Comparison of ENCODE assay signal across 15 mouse cellular contexts in genomic region chr10:69106796-69107195, GRCm38 (mm10). TPM values are rescaled to one million over a fixed set of nuclear protein-coding genes. Genes with fewer than 3 reads are reported as not detected.
DNase-seq lines count a peak whose midpoint lies in the region; ATAC-seq and TF ChIP-seq lines count a peak whose summit lies in the region.
"Had no signal": no experiment of that assay in that cellular context is flagged by ENCODE, and none has a peak within 500 bp of the region (broad histone marks: within the 10 kb centered on the region; RNA-seq: fewer than 3 reads in every experiment).

No protein-coding gene starts in this region.

- no peak for TF ChIP-seq POLR2A in heart, adult 2 months (IDR thresholded peaks at IDR 0.05; ENCODE audit: insufficient read depth, low read depth, low read length)
- TF ChIP-seq POLR2A in limb, embryonic 14.5 days (IDR thresholded peaks at IDR 0.05; ENCODE audit: borderline replicate concordance, extremely low read depth, insufficient read depth, insufficient read length), result no peak

- H3K27me3 ChIP-seq in heart, postnatal 0 days (ENCODE audit: control insufficient read depth, insufficient read depth, low read length), result no peaks in the 10 kb centered on the region
- H3K27me3 ChIP-seq in heart, adult 2 months (ENCODE audit: control insufficient read depth, insufficient read depth, low read length), result no peaks in the 10 kb centered on the region
- no peaks in the 10 kb centered on the region for H3K27me3 ChIP-seq in limb, embryonic 14.5 days (ENCODE audit: control insufficient read depth, insufficient read depth, low read length)
- no peaks in the 10 kb centered on the region for H3K27me3 ChIP-seq in limb, embryonic 10.5 days (ENCODE audit: low read depth, poor library complexity, severe bottlenecking)
- no peaks in the 10 kb centered on the region for H3K27me3 ChIP-seq in lung, embryonic 15.5 days
- H3K27me3 ChIP-seq: CH12.LX; forebrain, embryonic 15.5 days; heart, embryonic 12.5 days; hindbrain, embryonic 15.5 days; Patski had no signal

- no peak for TF ChIP-seq CTCF in heart, postnatal 0 days (IDR thresholded peaks at IDR 0.05; ENCODE audit: low read depth)
- no peak for TF ChIP-seq CTCF in heart, adult 2 months (IDR thresholded peaks at IDR 0.05)

- H3K36me3 ChIP-seq in heart, postnatal 0 days (replicated peaks; ENCODE audit: control insufficient read depth, insufficient read depth, low read length), result no peaks in the 10 kb centered on the region
- H3K36me3 ChIP-seq in heart, adult 2 months (ENCODE audit: control insufficient read depth, insufficient read depth, low read length), result no peaks in the 10 kb centered on the region
- H3K36me3 ChIP-seq in limb, embryonic 14.5 days (ENCODE audit: control insufficient read depth, insufficient read depth, low read length), result no peaks in the 10 kb centered on the region
- no peaks in the 10 kb centered on the region for H3K36me3 ChIP-seq in limb, embryonic 10.5 days
- no peaks in the 10 kb centered on the region for H3K36me3 ChIP-seq in lung, embryonic 15.5 days
- H3K36me3 ChIP-seq: forebrain, embryonic 15.5 days; heart, embryonic 12.5 days; hindbrain, embryonic 15.5 days had no signal

- peaks cover 10% of the 10 kb centered on the region for H3K4me1 ChIP-seq in heart, postnatal 0 days (ENCODE audit: control insufficient read depth, insufficient read depth)
- no peaks in the 10 kb centered on the region; the same call in 1 of the 2 replicates for H3K4me1 ChIP-seq in heart, adult 2 months (ENCODE audit: control insufficient read depth, insufficient read depth, low read length)
- H3K4me1 ChIP-seq in limb, embryonic 14.5 days (ENCODE audit: control insufficient read depth, insufficient read depth, low read length), result peaks cover 18% of the 10 kb centered on the region
- H3K4me1 ChIP-seq in limb, embryonic 10.5 days, result no peaks in the 10 kb centered on the region
- H3K4me1 ChIP-seq in lung, embryonic 15.5 days, result peaks cover 21% of the 10 kb centered on the region
- H3K4me1 ChIP-seq: forebrain, embryonic 15.5 days; heart, embryonic 12.5 days; hindbrain, embryonic 15.5 days had no signal

- DNase-seq in heart, postnatal 0 days (ENCODE audit: low spot score), result peak; percentile 14
- no peak for DNase-seq in heart, adult 2 months
- DNase-seq in limb, embryonic 14.5 days (ENCODE audit: low spot score), result peak; percentile 73
- DNase-seq in limb, embryonic 10.5 days (ENCODE audit: low spot score), result no peak
- no peak for DNase-seq in lung, postnatal 14 days
- peak; percentile 41 for DNase-seq in adipocyte (ENCODE audit: low spot score)
- no peak for DNase-seq in ovary, postnatal 10 days (ENCODE audit: low spot score)
- DNase-seq: cerebellum, adult 2 months had no signal

- H3K9me3 ChIP-seq in heart, postnatal 0 days (replicated peaks; ENCODE audit: control insufficient read depth, low read length), result no peaks in the 10 kb centered on the region
- H3K9me3 ChIP-seq in limb, embryonic 14.5 days (ENCODE audit: control insufficient read depth, low read length), result no peaks in the 10 kb centered on the region
- no peaks in the 10 kb centered on the region for H3K9me3 ChIP-seq in limb, embryonic 10.5 days (replicated peaks)
- no peaks in the 10 kb centered on the region for H3K9me3 ChIP-seq in lung, embryonic 15.5 days
- H3K9me3 ChIP-seq: forebrain, embryonic 15.5 days; hindbrain, embryonic 15.5 days had no signal

- H3K4me3 ChIP-seq in heart, postnatal 0 days (ENCODE audit: low read depth, low read length), result no peak overlapping the region
- H3K4me3 ChIP-seq in heart, adult 2 months, result no peak overlapping the region
- no peak overlapping the region for H3K4me3 ChIP-seq in limb, embryonic 14.5 days (replicated peaks; ENCODE audit: low read length)
- no peak overlapping the region for H3K4me3 ChIP-seq in limb, embryonic 10.5 days
- H3K4me3 ChIP-seq in lung, embryonic 15.5 days, result no peak overlapping the region
- H3K4me3 ChIP-seq: forebrain, embryonic 15.5 days; heart, embryonic 12.5 days; hindbrain, embryonic 15.5 days had no signal

- no peak for TF ChIP-seq EP300 in heart, postnatal 0 days (IDR thresholded peaks at IDR 0.05; ENCODE audit: low read depth)
- TF ChIP-seq EP300 in heart, adult 2 months (IDR thresholded peaks at IDR 0.05; ENCODE audit: insufficient read depth, low read depth, low read length), result no peak

- H3K4me2 ChIP-seq in heart, postnatal 0 days (ENCODE audit: low read depth, low read length), result no peak overlapping the region
- H3K4me2 ChIP-seq in limb, embryonic 14.5 days (replicated peaks; ENCODE audit: low read depth, low read length, severe bottlenecking), result no peak overlapping the region
- H3K4me2 ChIP-seq in lung, embryonic 15.5 days, result no peak overlapping the region
- H3K4me2 ChIP-seq: forebrain, embryonic 15.5 days; heart, embryonic 12.5 days; hindbrain, embryonic 15.5 days had no signal

- H3K9ac ChIP-seq in heart, postnatal 0 days (replicated peaks; ENCODE audit: low read depth, low read length), result no peak overlapping the region
- H3K9ac ChIP-seq in heart, adult 2 months (ENCODE audit: low read depth, low read length), result no peak overlapping the region
- no peak overlapping the region for H3K9ac ChIP-seq in limb, embryonic 14.5 days (ENCODE audit: low read depth, low read length, severe bottlenecking)
- no peak overlapping the region for H3K9ac ChIP-seq in lung, embryonic 15.5 days
- H3K9ac ChIP-seq: forebrain, embryonic 15.5 days; heart, embryonic 12.5 days; hindbrain, embryonic 15.5 days had no signal

- intact Hi-C loops in heart, adult 2 months (cut with DNase I), result no loop called here

- no peak for ATAC-seq in heart, postnatal 0 days (ENCODE audit: insufficient read depth, low read depth)
- no peak for ATAC-seq in limb, embryonic 14.5 days (ENCODE audit: low FRiP score, low read depth)
- ATAC-seq in lung, embryonic 15.5 days (ENCODE audit: borderline replicate concordance, extremely low read depth, low FRiP score, low TSS enrichment), result no peak; the same call in 1 of the 2 replicates
- ATAC-seq: activated CD4-positive, CD25-positive, alpha-beta regulatory T cell, adult 4 months; forebrain, embryonic 15.5 days; Patski had no signal

- no peaks in the 10 kb centered on the region for H3K79me2 ChIP-seq in heart, adult 2 months (replicated peaks; ENCODE audit: control insufficient read depth, insufficient read depth, low read length)

- H3K27ac ChIP-seq in heart, postnatal 0 days (ENCODE audit: low read depth), result no peak overlapping the region
- H3K27ac ChIP-seq in heart, adult 2 months, result no peak overlapping the region
- no peak overlapping the region for H3K27ac ChIP-seq in limb, embryonic 14.5 days (replicated peaks; ENCODE audit: low read depth, low read length)
- H3K27ac ChIP-seq in limb, embryonic 10.5 days, result no peak overlapping the region
- H3K27ac ChIP-seq in lung, embryonic 15.5 days, result 0 out of 2 replicates have a peak overlapping the region, but pooled peaks have one; percentile 73
- H3K27ac ChIP-seq: forebrain, embryonic 15.5 days; hindbrain, embryonic 15.5 days had no signal

- 75% methylated on average over 1 of the region's 1 CpGs for WGBS in heart, postnatal 0 days
- 67% methylated on average over 1 of the region's 1 CpGs for WGBS in heart, adult 2 months
- WGBS in limb, embryonic 14.5 days, result 69% methylated on average over 1 of the region's 1 CpGs
- 96% methylated on average over 1 of the region's 1 CpGs for WGBS in limb, embryonic 10.5 days
- WGBS in lung, embryonic 15.5 days, result 18% methylated on average over 1 of the region's 1 CpGs

RNA-seq across cellular contexts. Expression of gene Rhobtb1, which starts 44.4 kb away (rescaled TPM):
- total RNA-seq in heart, postnatal 0 days (2014; rRNA removed; ENCODE audit: low replicate concordance), result 29.9 and 49.4 TPM in 2 replicates
- polyA plus RNA-seq in heart, postnatal 0 days (2015; fragmentation: Nextera tagmentation; extraction: Ambion mirVana), result 30.7 and 38.4 TPM in 2 replicates
- total RNA-seq in heart, adult 2 months (2021), result 100 to 1,000 TPM; 123 to 160 TPM
- 65.5 and 79.6 TPM in 2 replicates for polyA plus RNA-seq in heart, adult 2 months (2012; rRNA removed)
- 17.5 and 18.1 TPM in 2 replicates for polyA plus RNA-seq in limb, embryonic 14.5 days (2012; rRNA removed)
- polyA plus RNA-seq in limb, embryonic 14.5 days (2014; fragmentation: Nextera tagmentation; extraction: Ambion mirVana), result 35.0 and 38.6 TPM in 2 replicates
- polyA plus RNA-seq in limb, embryonic 10.5 days (2016; fragmentation: Nextera tagmentation; extraction: Ambion mirVana), result 15.3 and 20.2 TPM in 2 replicates
- 15.7 and 16.8 TPM in 2 replicates for polyA plus RNA-seq in lung, embryonic 15.5 days (2015; fragmentation: Nextera tagmentation; extraction: Ambion mirVana)
- polyA plus RNA-seq: activated CD4-positive, CD25-positive, alpha-beta regulatory T cell, adult 4 months had no signal

Comparison
In these comparisons a context has a peak if more than half of its experiments do, and no peak if none do; other contexts are left out.
1. DNase-seq: peak in heart, postnatal 0 days (single experiment), limb, embryonic 14.5 days (single experiment) and adipocyte (single experiment); none in heart, adult 2 months (0 of 2), limb, embryonic 10.5 days (single experiment), lung, postnatal 14 days (single experiment) and ovary, postnatal 10 days (single experiment).